Mouse (Mus musculus): Measurements from ENCODE around the gene Bola2. TPM values are rescaled to one million over a fixed set of nuclear protein-coding genes. Genes with fewer than 3 reads are reported as not detected.

Bola2 gene
- polyA plus RNA-seq (2012; fragmentation: generic; extraction: Trizol) = 116 TPM
- long read RNA-seq, experiment 1, transcript Bola2-203 (3 exons, 1,266 nt) = major isoform, 61 of 67 reads
- long read RNA-seq, experiment 1, partial matches to known transcripts = 0 of 67 reads
- long read RNA-seq, experiment 1, other reads (novel, unspliced or antisense) = 3 of 67 reads
- long read RNA-seq, experiment 2, partial matches to known transcripts = 0 of 6 reads
- long read RNA-seq, experiment 2, other reads (novel, unspliced or antisense) = 1 of 6 reads

- Histone ChIP-seq H3K4me3 (ENCODE audit: insufficient read depth, poor library complexity, severe bottlenecking) (peak within 1 kb of the TSS; percentile 75), H3ac (ENCODE audit: control insufficient read depth, insufficient read length, low read depth) (peak within 1 kb of the TSS; percentile 97), H3K27me3 (ENCODE audit: control insufficient read depth, insufficient read depth, insufficient read length) (no peaks in the 10 kb centered on the region), H3K36me3 (ENCODE audit: control insufficient read depth, insufficient read depth) (peaks cover 6% of the 10 kb centered on the region), H3K79me2 (ENCODE audit: control insufficient read depth, insufficient read depth) (peaks cover 24% of the 10 kb centered on the region), H3K79me3 (ENCODE audit: low read depth) (peaks cover 11% of the 10 kb centered on the region)
- TF ChIP-seq MYOG (IDR thresholded peaks at IDR 0.05; ENCODE audit: control insufficient read depth, extremely low read depth, insufficient read length) (no peak), MAX (IDR thresholded peaks at IDR 0.05) (no peak), CEBPB (IDR thresholded peaks at IDR 0.05; ENCODE audit: low read depth) (no peak), USF1 (IDR thresholded peaks at IDR 0.05; ENCODE audit: low read depth) (no peak), FOSL1 (IDR thresholded peaks at IDR 0.05; ENCODE audit: insufficient read depth, low read length, poor library complexity, severe bottlenecking) (no peak), CTCF (IDR thresholded peaks at IDR 0.05; ENCODE audit: control insufficient read depth, insufficient read depth, insufficient read length) (no peak), MYOD1 (IDR thresholded peaks at IDR 0.05; ENCODE audit: control insufficient read depth, insufficient read length, low read depth) (no peak)
These were observed at the start of gene Bola2 for GRCm38 (mm10) chr7:126695210-126695611. Gene Bola2, plus strand, starts transcription at chr7:126695401.

- no peak for TF ChIP-seq USF1 (IDR thresholded peaks at IDR 0.05; ENCODE audit: low read depth)
- TF ChIP-seq CEBPB (IDR thresholded peaks at IDR 0.05; ENCODE audit: low read depth) = no peak
- no peak for TF ChIP-seq CTCF (IDR thresholded peaks at IDR 0.05; ENCODE audit: control insufficient read depth, insufficient read depth, insufficient read length)
- TF ChIP-seq MAX (IDR thresholded peaks at IDR 0.05) = no peak
- no peak for TF ChIP-seq FOSL1 (IDR thresholded peaks at IDR 0.05; ENCODE audit: insufficient read depth, low read length, poor library complexity, severe bottlenecking)
- no peak for TF ChIP-seq MYOG (IDR thresholded peaks at IDR 0.05; ENCODE audit: control insufficient read depth, extremely low read depth, insufficient read length)
- TF ChIP-seq MYOD1 (IDR thresholded peaks at IDR 0.05; ENCODE audit: control insufficient read depth, insufficient read length, low read depth) = no peak
- Histone ChIP-seq H3K79me3 (ENCODE audit: low read depth) (peaks cover 7% of the 10 kb centered on the region), H3K79me2 (ENCODE audit: control insufficient read depth, insufficient read depth) (peaks cover 9% of the 10 kb centered on the region), H3K36me3 (ENCODE audit: control insufficient read depth, insufficient read depth) (no peaks in the 10 kb centered on the region), H3K27me3 (ENCODE audit: control insufficient read depth, insufficient read depth, insufficient read length) (no peaks in the 10 kb centered on the region), H3K4me3 (ENCODE audit: insufficient read depth, poor library complexity, severe bottlenecking) (no peak overlapping the region), H3ac (ENCODE audit: control insufficient read depth, insufficient read length, low read depth) (no peak overlapping the region)
These were observed 49.5 kb upstream of the Bola2 start for GRCm38 (mm10) chr7:126645708-126646107.

DNA sequence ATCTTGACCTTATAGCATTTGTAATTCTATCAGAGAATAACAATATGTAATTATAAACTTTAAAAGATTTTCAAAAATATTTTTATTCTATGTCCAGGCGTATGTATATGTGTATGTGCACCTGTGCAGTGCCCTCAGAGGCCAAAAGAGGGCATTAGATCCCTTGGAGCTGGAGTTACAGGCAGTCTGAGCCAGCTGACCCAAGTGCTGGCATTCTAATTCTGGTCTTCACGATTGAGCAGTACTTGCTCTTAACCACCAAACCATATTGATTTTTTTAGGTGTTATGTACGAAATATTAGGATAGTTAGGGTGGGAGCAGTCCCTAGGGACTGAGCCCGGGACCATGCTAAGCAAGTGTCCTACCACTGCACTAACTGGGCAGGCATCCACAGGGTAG, 46.7 kb upstream of the Bola2 start:
- TF ChIP-seq USF1 (IDR thresholded peaks at IDR 0.05; ENCODE audit: low read depth) = no peak
- TF ChIP-seq MAX (IDR thresholded peaks at IDR 0.05) = no peak
- TF ChIP-seq CTCF (IDR thresholded peaks at IDR 0.05; ENCODE audit: control insufficient read depth, insufficient read depth, insufficient read length) = no peak
- TF ChIP-seq MYOG (IDR thresholded peaks at IDR 0.05; ENCODE audit: control insufficient read depth, extremely low read depth, insufficient read length) = no peak
- TF ChIP-seq FOSL1 (IDR thresholded peaks at IDR 0.05; ENCODE audit: insufficient read depth, low read length, poor library complexity, severe bottlenecking) = no peak
- no peak for TF ChIP-seq CEBPB (IDR thresholded peaks at IDR 0.05; ENCODE audit: low read depth)
- no peak for TF ChIP-seq MYOD1 (IDR thresholded peaks at IDR 0.05; ENCODE audit: control insufficient read depth, insufficient read length, low read depth)
- peaks cover 18% of the 10 kb centered on the region for H3K79me3 ChIP-seq (ENCODE audit: low read depth)
- H3K4me3 ChIP-seq (ENCODE audit: insufficient read depth, poor library complexity, severe bottlenecking) = no peak overlapping the region
- no peaks in the 10 kb centered on the region for H3K36me3 ChIP-seq (ENCODE audit: control insufficient read depth, insufficient read depth)
- no peaks in the 10 kb centered on the region for H3K27me3 ChIP-seq (ENCODE audit: control insufficient read depth, insufficient read depth, insufficient read length)
- no peak overlapping the region for H3ac ChIP-seq (ENCODE audit: control insufficient read depth, insufficient read length, low read depth)
- H3K79me2 ChIP-seq (ENCODE audit: control insufficient read depth, insufficient read depth) = peaks cover 27% of the 10 kb centered on the region

GRCm38 (mm10) chr7:126649231-126650051, 45.8 kb upstream of the Bola2 start, which contains the start of gene Sgf29:
Gene Sgf29, plus strand, starts transcription at chr7:126649309.
- Histone ChIP-seq H3K79me3 (ENCODE audit: low read depth) (peaks cover 19% of the 10 kb centered on the region), H3K27me3 (ENCODE audit: control insufficient read depth, insufficient read depth, insufficient read length) (no peaks in the 10 kb centered on the region), H3K79me2 (ENCODE audit: control insufficient read depth, insufficient read depth) (peaks cover 27% of the 10 kb centered on the region), H3K4me3 (ENCODE audit: insufficient read depth, poor library complexity, severe bottlenecking) (peak within 1 kb of the TSS; percentile 51), H3ac (ENCODE audit: control insufficient read depth, insufficient read length, low read depth) (peak within 1 kb of the TSS; percentile 94), H3K36me3 (ENCODE audit: control insufficient read depth, insufficient read depth) (no peaks in the 10 kb centered on the region)
- TF ChIP-seq CEBPB (IDR thresholded peaks at IDR 0.05; ENCODE audit: low read depth) (no peak), MAX (IDR thresholded peaks at IDR 0.05) (peak; percentile 76), USF1 (IDR thresholded peaks at IDR 0.05; ENCODE audit: low read depth) (no peak)

- peaks cover 22% of the 10 kb centered on the region for H3K79me3 ChIP-seq (ENCODE audit: low read depth)
- H3K36me3 ChIP-seq (ENCODE audit: control insufficient read depth, insufficient read depth) = no peaks in the 10 kb centered on the region
- H3K79me2 ChIP-seq (ENCODE audit: control insufficient read depth, insufficient read depth) = peaks cover 27% of the 10 kb centered on the region
- H3K27me3 ChIP-seq (ENCODE audit: control insufficient read depth, insufficient read depth, insufficient read length) = no peaks in the 10 kb centered on the region
- no peak for TF ChIP-seq CTCF (IDR thresholded peaks at IDR 0.05; ENCODE audit: control insufficient read depth, insufficient read depth, insufficient read length)
- TF ChIP-seq CEBPB (IDR thresholded peaks at IDR 0.05; ENCODE audit: low read depth) = no peak
- no peak for TF ChIP-seq MYOD1 (IDR thresholded peaks at IDR 0.05; ENCODE audit: control insufficient read depth, insufficient read length, low read depth)
- TF ChIP-seq FOSL1 (IDR thresholded peaks at IDR 0.05; ENCODE audit: insufficient read depth, low read length, poor library complexity, severe bottlenecking) = no peak
- TF ChIP-seq MAX (IDR thresholded peaks at IDR 0.05) = no peak
- TF ChIP-seq USF1 (IDR thresholded peaks at IDR 0.05; ENCODE audit: low read depth) = no peak
- no peak for TF ChIP-seq MYOG (IDR thresholded peaks at IDR 0.05; ENCODE audit: control insufficient read depth, extremely low read depth, insufficient read length)
- no peak overlapping the region for H3K4me3 ChIP-seq (ENCODE audit: insufficient read depth, poor library complexity, severe bottlenecking)
- no peak overlapping the region for H3ac ChIP-seq (ENCODE audit: control insufficient read depth, insufficient read length, low read depth)
These were observed 44.3 kb upstream of the Bola2 start for GRCm38 (mm10) chr7:126650852-126651251.

Measured in C2C12 (cell line).